Mouse (Mus musculus) gastrocnemius, postnatal 10 days (tissue): ENCODE measurements at regions not wholly inside any gene's neighbourhood (a gene's known extent, or its start where the extent isn't known, plus 50 kb on each side); places are given as distances from the start of the nearest gene placed in this dataset.

Source experiments
- DNase-seq: peaks from one replicate; pipeline ENCODE4 v3.0.0; 2021; ENCODE audit warnings: mixed read lengths

DNA sequence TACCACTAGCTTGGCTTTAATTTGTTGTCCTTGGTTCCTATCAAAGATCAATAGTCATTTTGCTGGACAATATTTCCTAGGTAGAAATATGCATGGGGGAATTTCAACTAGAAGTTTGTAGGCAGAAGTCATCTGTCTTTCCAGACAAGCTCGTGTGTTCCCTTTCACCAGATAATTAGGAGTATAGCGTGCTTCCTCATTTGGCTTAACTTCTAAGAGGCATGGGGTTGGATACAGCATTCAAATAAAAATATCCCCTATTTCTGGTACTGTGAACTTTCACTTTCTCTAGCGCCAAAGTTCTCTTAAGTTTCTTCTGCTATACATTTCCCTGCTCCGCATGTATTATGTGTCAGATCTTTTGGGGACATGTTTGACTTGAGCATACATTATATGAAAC lies 200.7 kb upstream of the Prdm1 start:
- DNase-seq: no peak

DNA sequence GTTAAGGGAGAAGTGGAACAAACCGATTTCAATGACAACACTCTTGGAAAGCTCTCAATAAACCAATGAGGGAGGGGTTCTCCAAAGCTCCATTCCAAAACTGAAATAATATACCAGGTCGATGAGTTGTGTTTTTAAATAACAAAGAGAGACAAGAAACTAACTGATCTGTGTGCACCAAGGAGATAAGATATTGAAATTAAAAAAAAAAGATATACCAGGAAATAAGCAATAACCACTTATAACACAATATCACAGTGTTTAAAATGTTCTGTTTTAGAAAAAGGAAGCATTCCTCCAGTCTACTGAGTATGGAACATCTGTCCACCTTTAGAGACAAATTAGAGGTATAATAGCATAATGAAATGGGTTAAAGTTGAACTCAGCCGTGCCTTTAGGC lies 196.3 kb upstream of the Prdm1 start:
- DNase-seq: no peak

GRCm38 (mm10) chr10:44723845-44724244 lies 195.5 kb upstream of the Prdm1 start:
- no peak for DNase-seq

DNA sequence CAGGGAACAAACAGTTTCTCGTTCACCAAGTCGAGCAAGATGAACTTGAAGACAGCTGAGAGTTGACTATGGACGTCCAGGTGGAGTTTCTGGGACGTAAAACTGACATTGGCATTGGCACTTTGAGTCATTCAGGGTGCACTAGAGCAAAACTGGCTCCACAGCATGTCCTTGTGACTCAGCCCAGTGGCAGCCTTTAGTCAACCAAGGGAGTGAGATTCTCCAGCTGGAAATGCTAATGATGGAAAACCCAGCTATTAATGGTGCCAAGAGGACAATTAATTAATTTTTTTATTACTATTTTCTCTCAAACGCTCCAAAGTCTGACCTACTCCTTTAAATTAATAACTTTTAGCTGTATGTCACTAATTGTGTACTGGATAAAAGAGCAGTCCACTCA lies 195.0 kb upstream of the Prdm1 start:
- no peak for DNase-seq

DNA sequence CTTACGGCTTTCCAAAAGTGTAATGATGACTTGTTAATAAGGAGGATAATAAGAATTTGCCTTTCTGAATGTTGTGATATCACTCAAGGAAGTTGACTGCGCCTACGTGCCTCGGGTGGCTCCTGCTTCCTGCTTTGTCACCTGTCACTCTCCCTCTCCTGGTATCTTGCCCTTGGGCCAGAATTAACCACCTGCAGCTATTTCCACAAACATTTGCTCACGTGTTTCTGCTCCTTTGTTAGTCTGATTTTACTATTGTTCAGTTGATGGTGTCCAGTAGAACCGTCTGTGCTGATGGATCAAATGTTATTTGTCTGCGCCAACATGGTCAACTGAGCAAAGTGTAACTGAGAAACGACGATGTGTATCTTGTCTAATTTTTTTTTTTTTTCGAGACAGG lies 193.4 kb upstream of the Prdm1 start:
- DNase-seq: no peak

DNA sequence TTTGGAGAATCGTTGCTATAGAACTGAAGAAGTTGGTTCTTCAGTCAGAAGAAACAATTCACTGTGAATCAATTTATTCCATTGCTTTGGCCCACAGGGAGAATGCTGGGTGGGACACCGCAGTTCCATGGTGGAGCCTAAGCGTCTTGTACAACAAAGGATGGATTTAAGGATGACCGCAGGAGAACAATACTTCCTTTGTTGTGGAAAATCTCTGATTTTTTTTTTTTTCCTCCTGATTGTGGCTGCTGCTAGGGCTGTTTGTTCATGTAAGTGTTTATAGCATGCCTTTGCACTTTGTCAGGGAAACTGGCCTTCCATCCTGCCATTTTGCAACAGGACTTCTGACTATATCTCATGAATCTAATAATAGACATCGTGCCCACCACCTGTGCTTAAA lies 188.3 kb upstream of the Prdm1 start:
- no peak for DNase-seq

GRCm38 (mm10) chr10:44715902-44716301 lies 187.6 kb upstream of the Prdm1 start:
- no peak for DNase-seq

- DNase-seq: no peak
Measured at GRCm38 (mm10) chr10:44708830-44709229, 180.5 kb upstream of the Prdm1 start.

GRCm38 (mm10) chr10:44704143-44704542 lies 175.8 kb upstream of the Prdm1 start:
- no peak for DNase-seq

DNA sequence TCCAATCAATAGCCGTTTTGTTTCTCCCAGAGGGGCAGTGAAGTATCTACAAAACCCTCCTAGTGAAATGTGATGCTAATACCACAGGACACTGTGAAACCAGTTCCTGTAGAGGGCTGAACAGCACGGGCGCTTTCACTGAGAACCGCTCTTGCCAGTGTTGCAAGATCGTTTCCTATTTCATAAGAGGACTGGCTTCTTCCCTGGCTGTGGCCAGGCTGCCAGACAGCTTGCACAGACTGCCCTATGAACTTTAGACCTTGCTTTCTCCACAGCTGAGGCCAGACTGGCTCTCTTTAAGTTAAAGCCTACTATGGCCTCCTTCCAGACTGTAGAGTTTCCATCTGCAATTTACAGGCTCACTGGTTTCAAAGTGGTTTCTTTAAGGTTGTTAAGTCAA lies 173.8 kb upstream of the Prdm1 start:
- no peak for DNase-seq

GRCm38 (mm10) chr10:44699988-44700537 lies 171.8 kb upstream of the Prdm1 start:
- no peak for DNase-seq

DNA sequence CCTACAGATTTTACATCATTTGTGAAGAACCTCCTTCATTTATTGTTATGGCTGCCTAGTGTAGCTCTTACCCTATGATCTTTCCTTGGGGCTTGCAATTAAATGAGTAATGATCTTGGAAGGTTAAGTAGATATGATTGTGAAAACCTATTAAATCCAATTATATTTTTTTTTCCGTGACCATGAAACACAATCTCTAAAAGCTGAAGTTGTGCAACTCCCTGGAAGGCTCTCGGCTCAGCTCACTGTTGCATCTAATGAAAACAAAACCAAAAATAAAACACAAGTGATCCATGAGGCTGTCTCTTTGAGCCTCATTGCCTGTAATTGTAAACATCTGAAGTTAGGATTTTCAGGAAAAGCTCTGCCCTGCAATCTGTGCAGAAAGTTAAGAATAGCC lies 169.7 kb upstream of the Prdm1 start:
- DNase-seq: no peak

DNA sequence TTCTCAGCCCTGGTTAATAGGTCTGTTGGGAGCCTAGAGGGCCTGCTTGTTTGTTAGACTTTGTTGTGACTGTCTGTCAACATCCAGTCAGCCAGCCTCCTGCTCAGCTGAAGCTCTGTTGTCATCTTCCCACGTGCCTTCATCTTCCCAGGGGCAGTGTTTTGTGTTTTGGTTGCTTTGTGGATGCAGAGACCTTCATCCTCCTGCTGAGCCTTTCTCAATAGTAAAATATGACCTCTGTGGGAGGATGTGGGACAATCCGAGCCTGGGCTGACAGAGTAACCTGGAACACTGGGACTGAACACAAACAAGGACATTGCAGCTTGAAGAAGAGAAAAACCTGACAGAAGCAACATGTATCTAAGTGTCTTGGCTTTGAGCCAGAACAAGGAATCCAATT lies 168.7 kb upstream of the Prdm1 start:
- no peak for DNase-seq

DNA sequence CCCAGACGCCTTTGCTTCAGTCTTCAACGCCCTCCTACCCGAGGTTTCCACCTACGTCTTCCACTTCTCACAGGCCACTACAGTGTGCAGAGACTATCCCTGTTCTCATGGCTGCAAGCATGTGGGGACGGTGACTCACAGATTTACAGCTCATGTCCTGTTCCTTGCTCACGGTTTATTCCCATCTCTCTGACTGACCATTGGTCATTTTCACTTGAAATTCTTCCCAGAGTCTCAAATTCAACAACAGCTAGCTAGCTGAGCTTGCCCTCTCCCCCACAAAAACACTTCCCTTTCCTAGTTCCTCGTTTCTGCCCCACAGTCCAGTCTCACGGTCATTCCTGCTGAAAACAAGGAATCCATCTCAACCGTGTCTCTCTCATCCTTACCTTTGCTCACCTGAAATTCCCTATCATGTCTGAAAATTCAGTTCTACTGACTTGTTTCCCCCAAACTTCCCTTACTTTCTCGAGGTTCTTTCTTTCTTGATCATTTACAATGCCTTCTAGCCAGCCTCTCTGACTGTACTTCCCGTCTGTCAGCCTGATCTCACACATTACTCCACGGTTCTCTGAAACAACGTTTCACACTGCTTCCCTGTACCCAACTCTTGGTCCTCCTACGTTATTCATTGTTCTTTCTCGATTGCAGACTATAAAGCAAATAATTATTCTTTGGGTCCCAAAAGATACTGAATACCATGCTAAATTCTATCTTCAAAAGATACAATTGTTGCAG lies 163.5 kb upstream of the Prdm1 start:
- DNase-seq: no peak

- no peak for DNase-seq
Measured at GRCm38 (mm10) chr10:44688555-44688954, 160.3 kb upstream of the Prdm1 start.

DNA sequence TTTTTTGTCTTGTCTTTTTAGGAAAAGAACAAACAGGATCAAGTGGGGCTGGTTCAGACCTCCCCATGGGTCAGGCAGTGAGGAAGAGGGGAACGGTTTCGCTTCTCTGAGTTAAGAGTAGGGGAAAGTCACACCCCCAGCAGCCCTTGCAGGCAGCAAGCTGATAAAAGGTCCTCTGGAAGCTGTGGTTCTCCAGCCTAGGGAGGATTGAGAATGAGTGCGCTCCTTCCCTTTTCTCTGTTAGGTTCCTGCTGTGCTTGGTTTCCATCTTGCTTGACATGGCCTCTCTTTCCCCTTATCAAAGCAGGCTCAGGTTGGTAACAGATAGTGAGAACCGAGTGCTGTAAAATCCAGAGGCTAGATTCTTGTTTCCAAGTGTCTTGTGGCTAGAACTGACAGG lies 157.8 kb upstream of the Prdm1 start:
- DNase-seq: no peak

DNA sequence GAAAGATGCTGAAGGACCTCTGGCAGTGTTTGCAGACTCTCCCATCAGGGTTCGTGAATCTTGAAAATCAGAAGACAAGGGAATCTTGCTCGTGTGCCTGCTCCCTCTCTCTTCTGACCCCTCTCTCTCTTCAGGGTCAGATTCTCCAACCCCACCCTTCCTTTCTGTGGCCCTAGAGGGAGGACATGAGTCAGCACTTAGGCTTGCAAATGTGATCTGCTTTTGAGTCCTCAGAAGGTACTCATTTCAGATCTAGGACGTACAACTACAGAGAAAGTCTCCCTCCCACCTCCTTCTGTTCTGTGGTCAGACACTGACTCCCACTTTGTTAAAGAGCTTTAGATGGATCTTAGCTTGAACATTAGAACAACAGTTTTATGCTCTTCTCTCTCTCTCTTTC lies 156.9 kb upstream of the Prdm1 start:
- no peak for DNase-seq

DNA sequence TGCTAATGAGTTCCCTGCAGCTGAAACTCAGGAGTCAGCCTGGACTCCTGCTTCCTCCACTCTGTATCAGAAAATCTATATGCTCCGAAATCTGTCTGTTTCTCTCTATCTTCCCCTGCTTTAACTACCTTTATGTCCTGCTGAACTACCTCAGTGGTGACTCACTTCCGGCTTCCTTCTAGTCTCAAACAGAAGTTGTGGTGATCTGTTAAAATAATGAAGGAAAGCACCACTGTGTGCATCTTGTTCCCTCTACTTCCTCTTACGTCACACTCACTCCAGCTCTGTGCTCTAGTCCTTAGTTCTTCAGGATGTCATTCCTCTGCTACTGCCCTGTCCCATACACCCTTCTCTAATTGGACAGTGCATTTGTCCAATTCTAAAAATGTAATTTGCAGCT lies 148.2 kb upstream of the Prdm1 start:
- no peak for DNase-seq

- DNase-seq: no peak
Measured at GRCm38 (mm10) chr10:44665509-44666144, 137.3 kb upstream of the Prdm1 start.

GRCm38 (mm10) chr10:44659499-44659898 lies 131.2 kb upstream of the Prdm1 start:
- DNase-seq: no peak

GRCm38 (mm10) chr10:44653761-44654160 lies 125.5 kb upstream of the Prdm1 start:
- no peak for DNase-seq

- DNase-seq: no peak
Measured at GRCm38 (mm10) chr10:44647021-44647420, 118.7 kb upstream of the Prdm1 start.

DNA sequence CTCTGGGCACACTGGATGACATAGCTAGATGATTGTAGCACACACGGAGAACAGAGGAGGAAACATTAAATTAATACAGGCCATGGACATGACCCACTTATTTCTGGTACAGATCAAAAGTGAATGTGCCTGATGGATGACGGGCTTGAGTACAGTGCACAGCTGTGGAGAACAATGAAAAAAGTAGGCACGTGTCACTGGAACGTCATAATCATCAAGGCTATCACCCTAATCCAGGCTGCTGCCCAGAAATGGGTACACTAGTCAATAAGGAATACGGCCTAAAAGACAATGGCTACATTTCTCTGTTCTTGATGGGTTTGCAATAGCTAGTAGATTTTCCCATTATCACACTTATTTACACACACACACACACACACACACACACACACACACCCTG lies 118.3 kb upstream of the Prdm1 start:
- no peak for DNase-seq

DNA sequence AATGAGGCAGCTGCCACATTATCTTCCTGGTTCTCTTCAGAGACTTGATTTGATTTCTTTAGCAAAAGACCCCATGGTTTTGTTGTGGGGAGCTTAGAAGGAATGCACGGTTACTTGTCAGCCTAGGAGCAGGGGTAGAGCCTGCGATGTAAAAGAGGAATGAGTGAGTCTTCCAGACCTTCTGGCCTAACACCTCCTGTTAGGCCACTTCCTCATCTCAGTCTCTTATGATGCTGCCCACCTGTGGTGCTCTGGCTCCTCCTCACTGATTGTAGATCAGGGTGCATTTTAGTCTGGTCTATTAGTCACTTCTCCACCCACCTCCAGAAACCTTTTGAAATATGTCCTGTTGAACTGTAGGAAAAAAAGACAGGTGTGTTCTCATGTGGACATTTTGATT lies 113.3 kb upstream of the Prdm1 start:
- no peak for DNase-seq
